Mouse (Mus musculus) brain, embryonic 18.5 days (tissue): ENCODE results near the gene Wdr43.
A peak's percentile ranks its signal among the peaks of the same experiment; 100 is the strongest.

ENCODE experiments used
- DNase-seq: peaks from one replicate; pipeline ENCODE4 v3.0.0-alpha.2; 2012; ENCODE audit warnings: low read depth, low spot score

Wdr43 gene

GRCm38 (mm10) chr17:71662751-71663250 lies 47.1 kb downstream of the Wdr43 start:
- DNase-seq: peak; percentile 60

- DNase-seq: no peak
These were observed 47.8 kb downstream of the Wdr43 start for GRCm38 (mm10) chr17:71663491-71663890.

GRCm38 (mm10) chr17:71664172-71664571 lies 48.5 kb downstream of the Wdr43 start:
- no peak for DNase-seq

- no peak for DNase-seq
These were observed 49.5 kb downstream of the Wdr43 start for GRCm38 (mm10) chr17:71665201-71665600.

- no peak for DNase-seq
These were observed 53.8 kb downstream of the Wdr43 start for GRCm38 (mm10) chr17:71669511-71669910.

- no peak for DNase-seq
These were observed 56.3 kb downstream of the Wdr43 start for GRCm38 (mm10) chr17:71671840-71672546.

GRCm38 (mm10) chr17:71673092-71673491 lies 57.4 kb downstream of the Wdr43 start, which contains the start of gene Togaram2:
TSS of gene Togaram2 (plus strand) at chr17:71673261.
- no peak for DNase-seq

- no peak for DNase-seq
These were observed 58.2 kb downstream of the Wdr43 start for GRCm38 (mm10) chr17:71673936-71674335.

GRCm38 (mm10) chr17:71674886-71675285 lies 59.2 kb downstream of the Wdr43 start:
- no peak for DNase-seq

- DNase-seq: no peak
These were observed 66.0 kb downstream of the Wdr43 start for GRCm38 (mm10) chr17:71681666-71682065.

GRCm38 (mm10) chr17:71682379-71682778 lies 66.7 kb downstream of the Wdr43 start:
- no peak for DNase-seq

GRCm38 (mm10) chr17:71683281-71683680 lies 67.6 kb downstream of the Wdr43 start:
- no peak for DNase-seq

GRCm38 (mm10) chr17:71684103-71684608 lies 68.5 kb downstream of the Wdr43 start:
- no peak for DNase-seq

- no peak for DNase-seq
These were observed 71.7 kb downstream of the Wdr43 start for GRCm38 (mm10) chr17:71687436-71687835.

GRCm38 (mm10) chr17:71689903-71690302 lies 74.2 kb downstream of the Wdr43 start:
- no peak for DNase-seq

- DNase-seq: no peak
These were observed 75.7 kb downstream of the Wdr43 start for GRCm38 (mm10) chr17:71691361-71691875.

- no peak for DNase-seq
These were observed 77.6 kb downstream of the Wdr43 start for GRCm38 (mm10) chr17:71693313-71693712.

- DNase-seq: no peak
These were observed 78.1 kb downstream of the Wdr43 start for GRCm38 (mm10) chr17:71693780-71694179.

GRCm38 (mm10) chr17:71695151-71695550 lies 79.5 kb downstream of the Wdr43 start:
- DNase-seq: no peak

- DNase-seq: no peak
These were observed 80.1 kb downstream of the Wdr43 start for GRCm38 (mm10) chr17:71695716-71696315.

GRCm38 (mm10) chr17:71696396-71696795 lies 80.7 kb downstream of the Wdr43 start:
- no peak for DNase-seq

- no peak for DNase-seq
These were observed 82.4 kb downstream of the Wdr43 start for GRCm38 (mm10) chr17:71697896-71698618.
